Mouse (Mus musculus) CH12.LX (cell line): Measurements from ENCODE around the gene Smyd3. TPM values are rescaled to one million over a fixed set of nuclear protein-coding genes. Genes with fewer than 3 reads are reported as not detected.
A peak's percentile ranks its signal among the peaks of the same experiment; 100 is the strongest.

Source experiments
- DNase-seq: peaks from one replicate; pipeline ENCODE4 v3.0.0-alpha.2; 2013; ENCODE audit errors: extremely low read depth
- H3K27ac ChIP-seq: 2 replicates; pipeline ENCODE4 v1.5.1; 2012; ENCODE audit warnings: low read depth, mild to moderate bottlenecking, control low read depth, moderate library complexity; ENCODE audit not compliant: insufficient read depth
- H3K27me3 ChIP-seq: replicated peaks from 2 replicates; pipeline ENCODE3; 2012; ENCODE audit warnings: inconsistent platforms
- H3K36me3 ChIP-seq, 2 experiments: replicated peaks in 1 of 2; 2 replicates each; pipeline versions ENCODE3 to v1.6.1; 2012; ENCODE audit warnings: inconsistent platforms in 1 of 2, low read length in 1 of 2, mild to moderate bottlenecking in 1 of 2, mixed read lengths in 1 of 2, moderate library complexity in 1 of 2; ENCODE audit not compliant: control insufficient read depth in 1 of 2, insufficient read depth in 1 of 2
- H3K4me1 ChIP-seq, 2 experiments: 2 replicates each; pipeline ENCODE4 v1.6.1; 2012; ENCODE audit warnings: inconsistent platforms in 1 of 2, moderate library complexity in 1 of 2; ENCODE audit not compliant: insufficient read depth in 2 of 2, control insufficient read depth in 1 of 2
- H3K4me2 ChIP-seq: 2 replicates; pipeline ENCODE4 v1.6.1; 2012; ENCODE audit warnings: low read depth, mild to moderate bottlenecking, control low read depth; ENCODE audit not compliant: poor library complexity, insufficient read depth, severe bottlenecking
- H3K4me3 ChIP-seq, 3 experiments: fragments of 150-350 bp in 1 of 3; sonication (generic) in 1 of 3; replicated peaks in 1 of 3; 2 replicates each; pipeline versions ENCODE3 to v1.5.1; 2011 to 2012; ENCODE audit warnings: low read depth in 2 of 3, low read length in 2 of 3, mild to moderate bottlenecking in 2 of 3, moderate library complexity in 2 of 3, control low read depth in 1 of 3, improper control_type of control experiment in 1 of 3, inconsistent platforms in 1 of 3, mixed read lengths in 1 of 3; ENCODE audit not compliant: poor library complexity in 1 of 3
- H3K79me2 ChIP-seq: replicated peaks from 2 replicates; pipeline ENCODE4 v1.6.1; 2012; ENCODE audit warnings: mild to moderate bottlenecking, moderate library complexity; ENCODE audit not compliant: control insufficient read depth, poor library complexity, insufficient read depth, severe bottlenecking; ENCODE audit errors: extremely low read depth
- H3K9ac ChIP-seq: 2 replicates; pipeline ENCODE4 v1.6.1; 2012; ENCODE audit warnings: low read depth, mild to moderate bottlenecking, control low read depth, moderate library complexity; ENCODE audit not compliant: insufficient read depth
- H3K9me3 ChIP-seq: replicated peaks from 2 replicates; pipeline ENCODE3; 2012; ENCODE audit warnings: low read length, inconsistent platforms, mixed read lengths
- CHD2 ChIP-seq: IDR thresholded peaks from 2 replicates; pipeline ENCODE4 v1.6.1; 2011; ENCODE audit warnings: low read length, improper control_type of control experiment
- CTCF ChIP-seq, 2 experiments: IDR thresholded peaks in 1 of 2; conservative IDR thresholded peaks in 1 of 2; 2 replicates each; pipeline ENCODE4 v1.5.1; 2011 to 2012; ENCODE audit warnings: low read depth in 2 of 2, low read length in 2 of 2, improper control_type of control experiment in 1 of 2, inconsistent platforms in 1 of 2, mild to moderate bottlenecking in 1 of 2, moderate library complexity in 1 of 2
- ELF1 ChIP-seq: IDR thresholded peaks from 2 replicates; pipeline ENCODE4 v1.6.1; 2014; ENCODE audit warnings: low read depth, mild to moderate bottlenecking, inconsistent platforms, low read length, improper control_type of control experiment
- JUND ChIP-seq: conservative IDR thresholded peaks from 2 replicates; pipeline ENCODE4 v1.6.1; 2011; ENCODE audit warnings: low read depth, low read length, improper control_type of control experiment
- KAT2A ChIP-seq: IDR thresholded peaks from 2 replicates; pipeline ENCODE4 v1.6.1; 2012; ENCODE audit warnings: low read length, improper control_type of control experiment, inconsistent platforms; ENCODE audit not compliant: insufficient replicate concordance
- MAX ChIP-seq: IDR thresholded peaks from 2 replicates; pipeline ENCODE4 v1.6.1; 2011; ENCODE audit warnings: low read length, improper control_type of control experiment
- MAZ ChIP-seq: IDR thresholded peaks from 2 replicates; pipeline ENCODE4 v1.6.1; 2012; ENCODE audit warnings: low read depth, mild to moderate bottlenecking, inconsistent platforms, low read length, improper control_type of control experiment, moderate library complexity
- MEF2A ChIP-seq: IDR thresholded peaks from 2 replicates; pipeline ENCODE4 v1.6.1; 2014; ENCODE audit warnings: low read depth, mild to moderate bottlenecking, inconsistent platforms, low read length, improper control_type of control experiment, borderline replicate concordance
- MXI1 ChIP-seq: IDR thresholded peaks from 2 replicates; pipeline ENCODE4 v1.6.1; 2011; ENCODE audit warnings: mild to moderate bottlenecking, low read depth, low read length, improper control_type of control experiment
- NRF1 ChIP-seq: IDR thresholded peaks from 2 replicates; pipeline ENCODE4 v1.6.1; 2014; ENCODE audit warnings: low read depth, mild to moderate bottlenecking, inconsistent platforms, low read length, improper control_type of control experiment, moderate library complexity
- PAX5 ChIP-seq: IDR thresholded peaks from 2 replicates; pipeline ENCODE4 v1.6.1; 2012; ENCODE audit warnings: low read length, inconsistent platforms, mixed read lengths
- POLR2AphosphoS2 ChIP-seq: IDR thresholded peaks from 2 replicates; pipeline ENCODE4 v1.6.1; 2011; ENCODE audit warnings: low read depth, low read length, improper control_type of control experiment
- RAD21 ChIP-seq: IDR thresholded peaks from 2 replicates; pipeline ENCODE4 v1.6.1; 2011; ENCODE audit warnings: low read depth, mild to moderate bottlenecking, low read length, improper control_type of control experiment, moderate library complexity
- SIN3A ChIP-seq: IDR thresholded peaks from 2 replicates; pipeline ENCODE4 v1.6.1; 2012; ENCODE audit warnings: low read length, improper control_type of control experiment, inconsistent platforms
- SMC3 ChIP-seq: IDR thresholded peaks from 2 replicates; pipeline ENCODE4 v1.6.1; 2011; ENCODE audit warnings: low read depth, low read length, improper control_type of control experiment
- USF2 ChIP-seq: conservative IDR thresholded peaks from 2 replicates; pipeline ENCODE4 v1.6.1; 2011; ENCODE audit warnings: low read depth, low read length, improper control_type of control experiment
- ZC3H11A ChIP-seq: IDR thresholded peaks from 2 replicates; pipeline ENCODE4 v1.6.1; 2012; ENCODE audit warnings: low read depth, mild to moderate bottlenecking, inconsistent platforms, low read length, improper control_type of control experiment
- ZKSCAN1 ChIP-seq: IDR thresholded peaks from 2 replicates; pipeline ENCODE4 v1.6.1; 2012; ENCODE audit warnings: low read depth, inconsistent platforms, low read length, improper control_type of control experiment, borderline replicate concordance
- ZMIZ1 ChIP-seq: IDR thresholded peaks from 2 replicates; pipeline ENCODE4 v1.6.1; 2012; ENCODE audit warnings: low read depth, mild to moderate bottlenecking, inconsistent platforms, low read length, improper control_type of control experiment
- ZNF384 ChIP-seq: IDR thresholded peaks from 2 replicates; pipeline ENCODE4 v1.6.1; 2012; ENCODE audit warnings: low read depth, low read length, improper control_type of control experiment, inconsistent platforms
- dilution Hi-C: fragments of 300-500 bp; cut with MboI; formaldehyde crosslinking; loops from 2 replicates; pipeline ENCODE4 v1.14.3; 2020; ENCODE audit warnings: low sequenced_read_pairs; ENCODE audit not compliant: extremely low pct_unique_long_range_greater_than_20kb, extremely low pct_ligation_motif_present
- in situ Hi-C: fragments of 300-500 bp; cut with MboI; formaldehyde crosslinking; loops from 3 replicates; pipeline ENCODE4 v1.14.3; 2019; ENCODE audit warnings: low sequenced_read_pairs, low pct_ligation_motif_present, low pct_unique_long_range_greater_than_20kb, mixed read lengths
- polyA plus RNA-seq: library from polyadenylated mRNA; unstranded; fragments of >175 nt; gene quantifications from 2 replicates; pipeline ENCODE4 v1.2.1, GENCODE M21; 2012; ENCODE audit warnings: low read depth; ENCODE audit not compliant: insufficient read length
- total RNA-seq, 2 experiments: library from RNA; depleted of rRNA; stranded (reverse); fragments of 300-350 nt in 1 of 2; fragments of >200 nt in 1 of 2; gene quantifications; 2 replicates each; pipeline ENCODE4 v1.2.3; 2012 to 2014

The Smyd3 gene
- total and polyA plus RNA-seq, 3 experiments: 11.4 to 12.5 (median 11.8) TPM

- no peaks in the 10 kb centered on the region for H3K9me3 ChIP-seq
- TF ChIP-seq SMC3 (peak; percentile 31), RAD21 (peak; percentile 58), CTCF (conservative IDR thresholded peaks at IDR 0.05 in 1 of 2, IDR thresholded peaks at IDR 0.05 in 1 of 2; ENCODE audit: low read depth in 2 of 2, low read length in 2 of 2) (peak; percentile 70 to 75), ZMIZ1 (no peak)
- peak; percentile 47 for DNase-seq
- H3K4me1 ChIP-seq: no peaks in the 10 kb centered on the region
- no peaks in the 10 kb centered on the region for H3K27me3 ChIP-seq
- H3K4me2 ChIP-seq: no peak overlapping the region
- no peak overlapping the region for H3K9ac ChIP-seq
- H3K79me2 ChIP-seq: no peaks in the 10 kb centered on the region
- dilution Hi-C loops (no loop called here), in situ Hi-C loops (loop anchor here (10.0 kb wide), 1 partner anchor 122 kb away; no protein-coding TSS in a partner anchor)
- no peak overlapping the region for H3K4me3 ChIP-seq
- peaks cover 0 to 39% of the 10 kb centered on the region in 2 experiments for H3K36me3 ChIP-seq
- no peak overlapping the region for H3K27ac ChIP-seq
These were observed 15.3 kb downstream of the Smyd3 start for GRCm38 (mm10) chr1:179502565-179502964.

GRCm38 (mm10) chr1:179499257-179499656 lies 18.6 kb downstream of the Smyd3 start:
- Histone ChIP-seq H3K36me3 (peaks cover 0 to 32% of the 10 kb centered on the region in 2 experiments), H3K9ac (no peak overlapping the region), H3K79me2 (no peaks in the 10 kb centered on the region), H3K27ac (no peak overlapping the region), H3K9me3 (no peaks in the 10 kb centered on the region), H3K4me1 (no peaks in the 10 kb centered on the region), H3K4me3 (no peak overlapping the region), H3K4me2 (no peak overlapping the region), H3K27me3 (no peaks in the 10 kb centered on the region)
- in situ Hi-C loops: no loop called here
- no peak for TF ChIP-seq KAT2A
- TF ChIP-seq MAZ: no peak
- no peak for TF ChIP-seq MEF2A
- dilution Hi-C loops: no loop called here
- DNase-seq: no peak

- in situ Hi-C loops (no loop called here), dilution Hi-C loops (no loop called here)
- peaks cover 0 to 23% of the 10 kb centered on the region in 2 experiments for H3K36me3 ChIP-seq
- no peak overlapping the region for H3K9ac ChIP-seq
- H3K27me3 ChIP-seq: no peaks in the 10 kb centered on the region
- peaks cover 3 to 5% of the 10 kb centered on the region in 2 experiments; a peak in 2 of 4 replicates for H3K4me1 ChIP-seq
- no peak overlapping the region for H3K4me3 ChIP-seq
- TF ChIP-seq ZC3H11A (no peak), CHD2 (no peak), ZNF384 (no peak), PAX5 (no peak), NRF1 (no peak), POLR2AphosphoS2 (no peak), SIN3A (no peak), ZKSCAN1 (no peak), USF2 (no peak), MXI1 (no peak), MAX (no peak), ELF1 (no peak), JUND (no peak)
- H3K9me3 ChIP-seq: peaks cover 5% of the 10 kb centered on the region
- DNase-seq: no peak
- no peaks in the 10 kb centered on the region for H3K79me2 ChIP-seq
- H3K4me2 ChIP-seq: no peak overlapping the region
- no peak overlapping the region for H3K27ac ChIP-seq
These were observed 24.9 kb downstream of the Smyd3 start for GRCm38 (mm10) chr1:179492908-179493307.
